Mouse (Mus musculus) adrenal gland, adult 18-20 months (tissue): ENCODE measurements around the gene Armh2. TPM values are rescaled to one million over a fixed set of nuclear protein-coding genes. Genes with fewer than 3 reads are reported as not detected.

Experiments used
- DNase-seq, 2 experiments: peaks; one replicate each; pipeline ENCODE4 v3.0.0; 2021 to 2022; ENCODE audit warnings: low spot score in 2 of 2
- long read RNA-seq, 2 experiments: library from polyadenylated mRNA; stranded (forward); transcript quantifications; one replicate each; pipeline ENCODE4 v2.0.0; 2021
- total RNA-seq, 2 experiments: library from RNA; stranded (reverse); gene quantifications; 1 replicate in 1 of 2; 2 replicates in 1 of 2; pipeline ENCODE4 v1.2.3; 2021

Gene Armh2
- not detected for total RNA-seq
- long read RNA-seq, experiment 1, result 0 reads
- long read RNA-seq, experiment 2, result 0 reads

DNA sequence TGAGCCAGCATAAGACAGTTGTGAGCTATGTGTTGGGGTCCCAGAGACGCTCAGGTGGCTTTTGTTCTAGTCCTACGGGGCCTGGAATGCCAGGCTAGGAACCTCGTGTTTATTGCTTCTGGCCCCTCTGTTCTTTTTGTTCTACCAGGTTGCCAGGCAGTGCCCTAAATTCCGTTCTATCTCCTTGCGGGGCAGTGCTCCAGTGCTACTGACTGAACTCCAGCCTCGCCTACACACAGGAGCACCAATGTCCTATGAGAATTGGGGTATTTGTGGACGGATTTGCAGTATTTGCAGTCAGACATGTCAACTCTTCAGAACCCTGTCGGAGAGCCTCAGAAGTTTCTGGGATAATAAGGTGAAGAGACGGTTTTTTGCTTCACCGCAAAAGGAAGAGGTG lies at the start of gene Armh2:
Gene Armh2, plus strand, starts transcription at position 205 of the 400 bp plus-strand sequence.
- no peak for DNase-seq

DNA sequence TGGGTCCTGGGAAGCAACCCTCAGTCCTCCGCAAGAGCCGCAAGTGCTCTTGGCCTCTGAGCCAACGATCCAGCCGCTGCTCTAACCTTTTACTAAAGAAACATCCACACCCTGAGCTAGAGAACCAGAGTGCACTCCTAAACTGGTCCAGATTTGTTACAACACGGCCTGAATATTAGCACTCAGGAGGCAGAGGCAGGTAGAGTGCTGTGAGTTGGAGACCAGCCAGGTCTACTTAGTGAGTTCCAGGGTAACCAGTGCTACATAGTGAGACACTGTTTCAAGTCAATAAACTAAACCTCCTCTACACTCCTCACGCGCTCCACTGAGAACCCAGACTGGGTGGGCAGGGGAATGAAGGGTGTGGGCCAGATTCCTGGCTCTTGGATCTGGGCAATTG lies 47.7 kb upstream of the Armh2 start:
- no peak for DNase-seq

DNA sequence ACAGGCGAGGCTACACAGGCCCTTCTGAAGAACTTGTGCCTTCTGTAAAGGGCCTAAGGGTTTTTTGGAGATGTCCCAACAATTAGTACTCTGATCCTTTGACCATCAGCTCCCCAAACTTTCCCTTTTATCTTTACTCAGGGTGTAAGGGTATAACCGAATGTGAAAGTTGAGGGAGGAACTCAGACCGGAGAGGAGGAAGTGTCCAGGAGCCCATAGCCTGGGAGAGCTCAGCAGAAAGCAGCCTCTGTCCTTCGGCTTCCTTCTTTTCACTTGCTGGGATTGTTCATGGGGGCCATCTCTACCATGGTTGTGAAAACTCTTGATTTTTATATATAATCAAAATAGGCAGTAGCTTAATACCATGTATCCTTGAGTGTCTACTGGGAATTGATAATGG lies 42.3 kb upstream of the Armh2 start:
- no peak for DNase-seq

DNA sequence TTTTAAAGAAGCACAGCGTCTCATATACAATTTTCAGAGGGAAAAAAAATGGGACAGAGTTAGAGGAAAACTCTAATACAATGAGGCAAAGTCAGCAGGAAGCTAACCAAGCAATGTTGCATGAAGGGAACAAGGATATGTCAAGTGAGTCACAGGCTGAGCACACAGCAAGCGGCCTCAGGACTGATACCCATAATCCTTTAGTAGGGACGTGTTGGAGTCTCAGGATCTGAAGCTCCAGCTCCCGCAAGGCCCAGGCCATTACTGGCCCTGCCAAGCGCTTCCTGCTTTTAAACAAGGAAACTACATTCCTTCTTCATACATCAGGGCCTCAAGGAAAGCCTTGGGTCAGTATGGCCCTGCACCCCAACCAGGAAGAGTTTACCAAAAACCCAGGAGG lies 38.9 kb upstream of the Armh2 start:
- no peak for DNase-seq

DNA sequence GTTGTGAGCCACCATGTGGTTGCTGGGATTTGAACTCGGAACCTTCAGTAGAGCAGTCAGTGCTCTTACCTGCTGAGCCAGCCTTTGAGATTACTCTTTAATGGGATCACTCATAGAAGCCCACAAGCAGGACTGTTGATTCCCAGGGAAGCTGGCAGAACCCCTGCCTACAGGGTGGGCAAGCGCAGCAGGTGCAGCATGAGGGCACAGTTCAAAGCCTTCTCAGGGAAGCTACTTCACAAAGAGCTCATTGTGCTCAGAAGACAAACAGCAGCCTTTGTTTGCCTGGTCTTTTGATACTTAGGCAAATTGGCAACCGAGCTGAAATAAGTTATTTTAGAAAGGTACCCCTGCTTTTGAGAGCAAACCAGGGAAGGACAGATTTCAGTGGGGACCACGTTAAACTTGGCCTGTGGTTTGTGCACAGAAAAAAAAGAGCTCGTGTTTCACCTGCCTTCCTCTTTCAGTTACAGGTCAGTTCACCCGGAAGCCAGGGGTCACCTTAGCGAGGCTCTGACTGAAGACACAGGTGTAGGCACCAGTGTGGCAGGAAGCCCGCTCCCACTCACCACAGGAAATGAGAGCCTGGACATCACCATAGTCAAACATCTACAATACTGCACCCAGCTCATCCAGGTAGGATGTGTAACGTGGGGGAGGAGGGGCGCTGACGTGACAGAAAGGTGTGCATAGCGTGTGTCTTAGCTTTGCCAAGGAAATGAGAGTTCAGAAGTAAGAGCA lies 31.2 kb upstream of the Armh2 start:
- DNase-seq, result no peak

DNA sequence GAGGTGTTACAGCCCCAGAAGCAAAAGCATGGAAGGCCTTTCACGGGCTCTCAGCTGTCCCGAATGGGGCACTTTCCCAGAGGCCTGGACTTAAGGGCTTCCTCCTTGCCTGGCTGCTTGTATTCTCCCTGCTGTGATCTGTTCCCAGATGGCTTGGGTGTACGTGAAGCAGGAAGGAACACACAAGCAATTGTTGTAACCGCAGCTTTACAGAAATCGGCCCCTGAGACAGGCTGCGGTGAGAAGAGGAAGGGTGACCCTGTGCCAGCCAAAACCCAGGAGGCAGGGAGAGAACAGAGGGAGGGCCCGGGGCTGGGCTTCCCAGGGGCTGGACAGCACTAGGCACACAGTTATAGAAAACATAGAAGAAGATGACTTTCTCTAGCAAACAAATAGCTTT lies 30.1 kb upstream of the Armh2 start:
- no peak for DNase-seq

DNA sequence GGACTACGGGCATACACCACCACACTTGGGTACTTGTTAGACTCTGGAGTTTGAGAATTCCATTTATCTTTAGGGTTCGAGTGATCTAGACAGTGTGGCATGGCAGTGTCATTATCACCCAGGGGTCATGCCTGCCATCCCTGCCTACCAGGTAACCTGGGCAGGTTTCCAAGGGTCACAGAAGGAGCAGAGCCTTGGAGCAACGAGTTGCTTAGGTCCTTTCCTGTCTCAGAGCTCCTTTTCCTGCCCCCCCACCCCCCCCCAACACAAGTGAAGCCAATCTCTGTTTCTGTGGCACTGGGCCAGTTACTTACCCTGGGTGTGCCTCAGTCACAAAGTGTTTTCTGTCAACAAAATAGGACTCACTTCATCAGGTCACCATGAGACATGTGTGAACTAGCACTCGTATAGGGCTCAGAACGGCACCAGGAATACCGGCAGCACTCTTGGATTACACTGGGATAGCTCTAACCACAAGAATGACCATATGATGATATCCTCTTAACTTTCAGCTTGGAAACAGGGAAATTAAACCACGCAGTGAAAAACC lies 28.4 kb upstream of the Armh2 start:
- no peak for DNase-seq

DNA sequence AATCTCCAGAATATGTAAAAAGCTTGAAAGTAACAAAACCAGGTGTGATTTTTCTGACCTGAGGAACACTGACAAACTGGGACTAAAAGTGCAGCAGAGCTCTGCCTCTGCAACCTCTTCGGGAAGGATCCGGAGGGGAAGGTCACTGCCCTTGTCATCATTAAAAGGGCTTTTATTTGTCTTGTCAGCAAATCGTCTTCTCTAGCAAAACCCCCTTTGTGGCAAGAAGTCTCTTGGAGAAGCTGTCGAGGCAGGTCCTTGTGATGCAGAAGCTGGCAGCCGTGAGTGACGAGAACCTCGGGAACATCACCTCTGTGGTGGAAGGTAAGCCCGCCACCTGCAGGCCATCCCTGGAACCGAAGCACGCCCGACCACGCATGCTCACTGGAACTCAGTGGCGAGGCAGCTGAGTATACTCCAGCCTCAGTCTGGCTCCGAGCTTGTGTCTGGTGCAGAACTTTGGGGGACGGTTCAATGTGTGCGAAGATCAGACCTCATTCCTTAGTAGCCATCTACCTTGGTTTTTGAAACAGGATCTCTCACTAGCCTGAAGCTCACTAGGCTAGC lies 27.5 kb upstream of the Armh2 start:
- peak; percentile 90 to 91 for DNase-seq

DNA sequence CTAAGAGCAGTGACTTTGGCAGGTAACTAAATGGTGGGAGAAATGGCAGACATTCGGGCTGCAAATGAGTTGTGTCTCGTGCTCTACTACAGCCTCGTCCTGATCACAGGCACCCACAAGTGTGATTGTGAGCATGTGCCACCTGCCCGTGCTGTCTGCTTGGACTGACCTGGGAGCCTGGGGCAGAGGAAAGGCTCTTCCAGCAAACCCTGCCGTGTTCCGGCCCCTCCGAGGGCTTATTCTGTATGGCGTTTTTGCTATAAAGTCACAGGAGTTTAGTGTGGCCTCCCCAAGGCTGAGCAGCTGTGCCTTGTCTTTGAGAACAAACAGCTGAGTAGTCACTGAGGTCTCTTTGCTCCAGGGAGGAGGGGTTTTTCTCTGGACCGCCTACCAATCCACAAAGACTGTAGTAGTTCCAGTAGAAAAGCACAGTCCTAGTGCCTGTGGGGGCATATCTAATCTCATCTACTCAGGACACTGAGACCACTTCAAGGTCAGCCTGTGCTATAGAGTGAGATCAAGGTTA lies 26.6 kb upstream of the Armh2 start:
- no peak for DNase-seq

DNA sequence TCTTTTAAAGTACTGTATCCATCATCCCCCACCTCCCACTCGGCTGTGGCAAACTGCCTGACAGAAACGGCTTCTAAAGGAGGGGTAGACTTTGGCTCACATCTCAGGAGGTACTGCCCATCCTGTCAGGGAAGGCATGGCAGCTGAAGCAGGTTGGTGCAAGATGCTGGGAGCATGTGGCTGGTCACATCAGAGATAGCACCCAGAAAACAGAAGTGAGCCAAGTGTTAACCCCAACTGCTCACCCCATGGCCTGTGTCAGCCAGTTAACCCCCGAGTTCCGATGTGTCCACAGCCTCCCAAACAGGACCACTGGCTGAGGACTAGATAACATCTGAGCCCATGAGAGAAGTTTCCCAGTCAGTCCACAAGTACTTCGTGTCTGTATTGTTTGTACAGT lies 25.4 kb upstream of the Armh2 start:
- no peak for DNase-seq

DNA sequence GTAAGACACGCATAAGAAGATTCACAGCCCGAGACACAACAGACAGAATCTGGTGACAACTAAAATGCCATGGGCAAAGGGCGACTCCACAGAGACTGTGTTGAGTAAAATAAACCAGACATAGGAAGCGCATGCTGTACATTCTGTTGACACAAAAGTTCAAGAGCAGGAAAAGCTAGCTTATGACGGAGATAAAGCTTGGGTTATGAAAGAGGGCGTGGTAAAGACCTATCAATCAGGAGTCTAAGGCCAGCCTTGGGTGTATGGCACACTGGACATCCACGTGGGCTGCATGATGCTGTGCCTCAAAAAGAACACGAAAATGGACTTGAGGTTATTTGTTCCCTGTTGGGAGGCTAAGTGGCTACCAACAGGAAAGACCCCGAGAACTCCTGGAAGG lies 24.6 kb upstream of the Armh2 start:
- no peak for DNase-seq

DNA sequence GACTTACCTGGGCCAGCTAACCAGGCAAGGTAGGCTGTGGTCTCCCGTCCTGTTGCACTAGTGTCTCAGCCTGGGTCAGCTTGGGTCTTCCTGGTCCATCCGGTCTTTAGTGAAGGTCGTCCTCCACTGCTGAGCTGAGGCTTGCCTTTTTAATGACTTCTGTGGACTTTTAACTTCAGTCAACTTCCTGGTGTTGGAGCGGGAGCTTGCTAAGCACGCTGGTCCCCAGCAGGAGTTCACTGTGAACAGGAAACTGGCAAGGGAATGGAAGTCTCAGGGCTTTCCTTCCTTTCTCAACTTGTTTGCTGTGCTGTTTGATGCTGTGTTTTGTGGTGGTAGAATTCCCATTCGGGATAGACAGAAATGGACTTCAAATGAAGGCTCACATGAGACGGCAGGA lies 23.4 kb upstream of the Armh2 start:
- no peak for DNase-seq

DNA sequence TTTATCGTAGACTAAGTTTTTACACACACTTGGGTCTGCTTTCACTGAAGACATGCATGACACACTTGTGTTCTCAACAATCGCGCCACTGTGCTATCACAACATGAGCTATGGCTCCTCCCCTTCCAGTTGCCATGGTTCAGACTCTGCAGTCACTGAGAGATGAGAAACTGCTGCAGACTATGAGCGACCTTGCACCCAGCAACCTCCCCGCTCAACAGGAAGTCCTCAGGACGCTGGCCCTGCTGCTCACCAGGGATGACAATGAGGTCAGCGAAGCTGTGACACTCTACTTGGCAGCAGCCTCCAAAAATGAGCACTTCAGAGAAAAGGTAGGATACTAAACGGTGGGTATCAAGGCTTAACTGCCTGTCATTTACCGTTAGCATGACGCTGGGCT lies 19.5 kb upstream of the Armh2 start:
- DNase-seq, result peak in 1 of 2 experiments; percentile 44

DNA sequence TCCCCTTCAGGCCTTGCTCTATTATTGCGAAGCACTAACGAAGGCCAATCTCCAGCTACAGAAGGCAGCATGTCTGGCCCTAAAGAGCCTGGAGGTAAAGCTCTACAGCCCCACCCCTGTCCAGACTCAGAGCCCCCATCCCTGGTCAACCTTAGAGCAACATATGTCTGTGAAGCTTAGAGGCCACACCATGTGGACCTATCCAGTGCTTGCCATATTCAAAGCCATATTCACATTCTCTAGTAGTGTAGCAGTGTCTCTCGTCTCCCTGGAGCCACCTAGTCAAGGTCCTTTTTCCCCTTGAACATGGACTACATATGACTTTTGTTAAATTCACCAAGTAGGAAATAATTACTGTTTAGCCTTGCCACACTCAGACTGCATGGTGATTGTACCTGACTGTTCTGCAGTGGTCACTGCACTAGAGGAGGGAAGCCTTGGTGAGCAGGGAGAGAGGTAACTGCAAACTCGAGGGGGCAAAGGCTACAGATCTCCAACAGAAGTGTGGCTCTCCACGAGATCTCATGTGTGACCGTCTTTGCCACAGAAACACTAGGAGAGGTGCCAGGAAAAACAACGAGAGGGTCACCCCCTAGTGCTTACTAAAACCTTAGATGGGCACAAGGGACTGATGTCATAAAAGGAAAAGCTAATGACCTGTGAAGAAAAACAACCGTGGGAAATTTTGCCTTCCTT lies 17.2 kb upstream of the Armh2 start:
- no peak for DNase-seq

DNA sequence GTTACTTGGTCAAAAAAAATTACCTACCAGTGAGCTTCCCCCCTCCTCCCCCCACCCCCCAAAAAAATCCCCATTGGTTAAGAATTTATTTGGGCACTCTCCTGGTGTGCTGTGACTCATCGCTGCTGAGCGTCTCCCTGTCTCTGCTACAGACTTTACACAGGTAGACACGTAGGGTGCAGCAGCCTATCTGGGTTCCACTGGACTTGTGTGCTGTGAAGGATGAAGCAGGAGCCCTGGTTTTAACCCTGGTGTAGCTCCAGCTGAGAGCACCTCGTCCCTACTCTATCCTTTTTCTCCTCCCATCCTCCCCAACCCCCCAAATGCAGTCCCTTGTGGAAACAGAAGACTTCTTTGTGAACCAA lies 16.7 kb upstream of the Armh2 start:
- no peak for DNase-seq

DNA sequence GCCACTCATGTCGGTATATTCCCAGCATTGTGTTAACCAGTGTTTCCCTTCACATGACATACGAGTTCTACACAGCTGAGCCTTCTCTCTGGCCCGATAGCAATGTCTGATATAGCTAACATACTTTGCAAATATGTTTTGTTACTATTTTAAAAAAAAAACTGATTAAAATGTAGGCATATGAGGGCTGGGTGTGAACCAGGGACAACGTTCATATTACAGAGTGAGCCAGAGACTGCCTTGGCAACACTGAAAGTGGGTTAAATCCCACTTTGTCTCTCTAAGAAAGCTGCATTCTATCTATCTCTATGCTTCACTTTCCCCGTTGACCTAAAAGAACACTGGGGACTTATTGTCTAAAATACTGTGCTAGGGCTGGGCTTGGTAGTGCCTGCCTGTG lies 11.9 kb upstream of the Armh2 start:
- DNase-seq, result no peak

DNA sequence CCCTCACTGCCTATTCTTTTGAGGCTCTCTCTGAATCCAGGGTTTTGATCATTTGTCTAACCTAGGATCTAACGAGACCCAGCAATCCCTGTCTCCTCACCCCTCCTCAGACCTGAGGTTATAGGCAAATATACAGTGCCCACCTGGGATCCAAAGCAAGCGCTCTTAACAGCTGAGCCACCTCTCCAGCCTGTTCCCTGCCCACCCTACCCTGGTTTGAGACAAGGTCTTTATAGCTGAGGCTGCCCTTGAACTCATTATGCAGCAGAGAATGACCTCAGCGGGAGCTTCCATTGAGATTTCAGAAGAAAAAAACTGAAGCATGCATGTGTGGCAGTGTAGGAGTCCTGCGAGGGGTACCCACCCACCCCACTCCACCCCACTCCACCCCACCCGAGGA lies 6.5 kb upstream of the Armh2 start:
- no peak for DNase-seq

DNA sequence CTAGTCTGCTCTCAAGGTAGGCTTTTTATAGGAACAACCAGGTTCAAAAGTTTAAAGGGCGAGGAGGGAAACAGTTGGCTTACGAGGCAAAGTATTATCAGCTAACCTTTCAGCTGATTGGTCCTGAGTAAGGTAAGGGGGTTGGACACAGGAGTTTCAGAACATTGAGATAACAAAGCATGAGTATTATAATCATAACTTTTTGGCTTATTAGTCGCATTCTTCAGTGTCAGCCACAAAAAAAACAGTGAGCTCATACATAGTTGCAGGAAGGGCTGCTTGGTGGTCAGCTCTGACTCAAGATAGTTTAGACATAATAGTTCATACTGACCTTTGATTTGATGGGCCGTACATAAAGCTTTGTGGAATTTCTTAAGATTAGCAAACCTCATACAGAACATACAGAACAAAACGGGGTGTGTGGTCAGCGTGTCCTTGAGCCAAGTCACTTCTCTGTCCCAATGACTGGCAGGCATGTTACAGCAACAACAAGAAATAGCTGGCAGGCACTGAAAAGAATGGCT lies 5.4 kb upstream of the Armh2 start:
- no peak for DNase-seq

DNA sequence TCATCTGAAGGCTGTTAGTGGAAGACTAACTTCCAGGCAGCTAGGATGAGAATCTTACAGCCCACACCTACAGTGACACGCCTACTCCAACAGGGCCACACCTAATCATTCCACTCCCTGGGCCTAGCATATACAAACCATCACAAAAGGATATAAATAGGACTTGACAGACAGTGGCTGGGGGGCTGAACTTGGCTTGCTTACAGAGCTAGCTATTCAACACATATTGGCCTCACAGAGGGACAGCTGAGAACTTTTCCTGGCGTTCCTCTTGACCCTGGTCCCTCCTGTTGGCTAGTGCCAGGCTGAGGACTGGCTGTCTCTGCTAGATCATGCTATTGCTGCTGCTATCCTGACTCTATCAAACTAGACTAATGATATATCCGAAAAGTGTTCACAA lies 6.8 kb downstream of the Armh2 start:
- DNase-seq, result no peak

DNA sequence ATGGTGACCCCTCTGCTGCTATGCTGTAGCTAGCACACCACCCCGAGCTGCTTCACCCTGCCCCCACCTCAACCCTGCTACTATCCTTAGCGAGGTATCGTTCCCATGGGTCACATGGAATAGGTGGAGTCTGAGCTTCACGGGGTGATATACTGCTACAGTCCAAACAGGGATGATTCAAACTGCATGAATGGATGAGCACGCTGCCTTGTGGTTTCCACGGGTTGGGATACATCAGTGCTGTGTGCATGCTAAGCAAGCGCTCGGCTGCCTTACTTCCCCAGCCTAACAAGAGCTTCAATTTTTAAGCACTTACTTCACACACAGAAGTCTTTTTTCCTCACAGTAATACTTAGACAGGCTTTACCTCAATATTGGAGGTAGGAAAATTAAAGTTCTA lies 9.8 kb downstream of the Armh2 start:
- DNase-seq, result no peak

DNA sequence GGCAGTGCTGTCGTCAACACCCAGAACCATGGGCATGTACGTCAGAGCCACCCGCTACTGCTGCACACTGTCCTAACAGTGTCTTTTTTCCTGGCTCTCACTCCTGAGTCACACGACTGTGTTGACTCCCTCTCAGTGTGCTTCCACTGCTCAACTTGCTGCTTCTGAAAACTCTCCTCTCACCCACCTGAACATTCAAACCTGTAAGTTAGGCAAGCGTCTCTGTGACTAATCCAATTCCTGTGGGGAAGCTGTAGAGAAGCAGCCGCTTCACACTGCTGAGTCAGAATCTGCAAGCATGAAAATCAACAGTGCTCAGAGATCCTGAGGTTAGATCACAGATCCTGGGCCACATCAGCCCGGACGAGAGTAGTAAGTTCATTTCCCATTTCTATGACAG lies 10.4 kb downstream of the Armh2 start:
- DNase-seq, result no peak

DNA sequence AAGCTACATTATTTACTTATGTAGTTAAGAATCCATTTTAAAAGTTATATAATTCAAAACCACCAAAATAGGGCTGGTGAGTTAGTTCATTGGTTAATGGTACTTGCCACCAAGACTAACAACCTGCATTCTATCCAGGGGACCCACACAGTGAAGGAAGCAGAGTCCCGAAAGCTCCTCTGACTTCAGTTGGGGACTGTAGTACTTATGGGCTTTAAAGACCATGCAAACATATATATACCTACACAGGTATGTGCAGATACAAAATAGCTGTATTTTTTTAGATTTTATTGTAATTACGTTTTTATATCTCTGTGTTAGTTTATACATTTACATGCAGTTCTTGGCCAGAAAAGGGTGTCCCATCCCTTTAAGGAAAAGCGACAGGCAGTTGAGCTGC lies 15.7 kb downstream of the Armh2 start:
- no peak for DNase-seq
